Mouse (Mus musculus): Measurements from ENCODE around the gene Rabep2. TPM values are rescaled to one million over a fixed set of nuclear protein-coding genes. Genes with fewer than 3 reads are reported as not detected.

Gene Rabep2
- polyA plus RNA-seq (2012; rRNA removed): 35.6 and 37.0 TPM in 2 replicates

GRCm38 (mm10) chr7:126428631-126429502, at the start of gene Rabep2:
TSS of gene Rabep2 (plus strand) at chr7:126428759.

DNA sequence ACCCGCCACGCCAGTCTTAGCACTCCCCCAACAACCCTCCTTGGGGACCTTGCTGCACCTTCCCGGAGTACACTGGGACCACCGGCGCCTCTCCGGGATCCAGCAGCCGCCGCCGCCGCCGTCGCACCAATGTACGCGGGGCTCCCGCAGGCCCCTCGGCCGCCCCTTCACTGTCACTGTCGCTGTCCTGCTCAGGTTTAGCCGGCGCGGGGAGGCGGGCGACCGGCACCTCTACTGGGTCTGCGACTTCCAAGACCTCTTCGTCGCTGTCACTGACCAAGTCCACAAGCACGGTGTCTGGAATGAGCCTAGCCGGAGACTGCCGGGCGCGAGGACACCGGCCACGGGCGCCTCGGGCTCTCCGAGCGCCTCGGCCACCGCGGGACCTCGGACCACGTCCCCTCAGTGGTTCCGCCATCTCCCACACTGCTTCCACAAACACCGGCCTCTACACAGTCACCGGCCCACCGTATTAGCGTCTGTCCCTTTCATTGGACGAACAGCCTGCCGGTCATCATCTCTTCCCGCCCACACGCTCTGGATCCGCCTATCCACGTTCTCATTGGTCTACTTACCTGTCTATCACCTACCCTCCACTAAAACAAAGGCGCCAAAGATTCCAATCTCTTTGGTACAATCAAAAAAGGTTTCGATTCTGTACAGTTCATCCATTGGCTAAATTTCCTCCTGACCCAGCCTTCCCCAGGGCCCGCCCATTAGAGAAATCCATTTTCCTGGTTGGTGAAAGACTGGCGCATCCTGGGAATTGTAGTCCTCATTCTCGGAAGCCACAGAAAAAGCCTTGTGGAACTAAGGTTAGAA, 32.0 kb upstream of the Rabep2 start, which contains the start of gene Nfatc2ip:
TSS of gene Nfatc2ip (minus strand) at position 440 of the 822 bp plus-strand sequence.

DNA sequence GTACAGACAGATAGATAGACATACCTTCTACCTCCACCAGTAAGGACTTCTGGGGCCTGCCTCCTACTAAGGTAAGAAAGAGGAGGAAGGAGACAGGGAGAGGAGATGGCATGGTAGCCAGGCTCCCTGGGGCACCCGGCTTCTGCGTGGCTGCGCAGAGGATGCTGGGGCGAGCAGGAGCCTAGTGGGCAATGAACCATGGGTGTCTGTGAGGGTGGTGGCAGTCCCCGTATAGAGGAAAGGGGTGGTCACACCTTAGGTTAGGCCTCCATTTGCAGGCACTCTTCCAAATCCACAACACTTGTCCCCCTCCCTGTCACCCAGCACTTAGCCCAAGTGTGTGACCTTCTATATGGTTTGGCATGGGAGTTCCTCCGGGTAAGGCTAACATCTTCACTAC, 13.8 kb upstream of the Rabep2 start, which contains the start of gene Cd19:
TSS of gene Cd19 (minus strand) at position 165 of the 400 bp plus-strand sequence.

DNA sequence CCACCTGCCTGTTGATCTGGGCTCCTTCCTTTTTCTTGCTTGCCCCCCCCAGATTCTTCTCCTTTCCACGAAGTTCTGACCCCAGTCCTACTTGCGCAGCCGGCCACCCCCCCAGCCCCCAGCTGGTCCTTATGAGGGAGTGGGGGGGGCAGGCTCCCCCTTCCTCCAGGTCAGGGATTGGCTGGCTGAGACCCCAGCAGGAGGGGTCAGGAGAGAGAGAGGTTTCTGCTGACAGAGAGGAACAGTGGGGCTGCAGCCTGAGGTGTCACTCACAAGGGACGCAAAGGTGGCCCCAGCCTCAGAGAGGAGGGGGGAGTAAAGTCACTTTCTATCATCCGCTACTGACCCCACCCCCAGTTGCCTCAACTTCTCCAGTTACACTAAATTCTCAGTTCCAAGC, 34.4 kb downstream of the Rabep2 start, which contains the start of gene Atp2a1:
TSS of gene Atp2a1 (minus strand) at position 105 of the 400 bp plus-strand sequence.

DNA sequence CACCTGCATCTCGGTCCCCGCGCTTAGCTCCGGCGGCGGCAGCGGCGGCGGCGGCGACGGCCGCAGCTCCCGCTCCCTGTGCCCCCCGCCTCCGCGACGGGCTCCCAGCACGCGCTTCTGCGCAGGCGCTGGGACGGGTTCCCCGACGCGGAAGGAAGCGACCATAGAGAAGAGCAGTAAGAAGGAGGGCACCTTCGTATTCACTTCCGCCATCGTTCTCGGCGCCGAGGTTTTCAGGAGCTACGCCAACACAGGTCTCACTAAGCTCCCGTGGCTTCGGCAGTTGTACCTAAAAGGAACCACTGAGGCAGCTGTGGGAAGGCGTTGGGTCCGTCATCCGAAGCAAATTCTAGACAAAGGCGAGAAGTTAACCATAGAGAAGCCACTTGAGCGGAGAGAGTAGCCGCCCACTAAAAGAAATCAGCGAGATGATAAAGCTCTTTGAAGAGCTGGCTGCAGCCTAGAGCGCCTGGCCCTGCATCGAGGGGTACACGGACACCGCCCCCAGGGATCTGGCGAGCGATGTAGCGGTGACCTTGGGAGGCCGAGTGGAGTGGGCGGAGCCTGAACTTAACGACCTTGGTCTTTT, 46.5 kb downstream of the Rabep2 start, which contains the start of gene Sh2b1:
TSS of gene Sh2b1 (minus strand) at position 432 of the 589 bp plus-strand sequence.

GRCm38 (mm10) chr7:126487052-126487483, 58.5 kb downstream of the Rabep2 start, which contains the start of gene Tufm:
TSS of gene Tufm (plus strand) at chr7:126487361.

Other genes with a start within 250 kb of the Rabep2 start
- gene Xpo6, start 228.3 kb upstream of the Rabep2 start, polyA plus RNA-seq (2012; rRNA removed): 118 and 143 TPM in 2 replicates
- gene Sbk1, start 156.1 kb upstream of the Rabep2 start, polyA plus RNA-seq (2012; rRNA removed): 16.6 and 16.8 TPM in 2 replicates
- 5.2 and 7.9 TPM in 2 replicates for gene Lat, start 59.2 kb upstream of the Rabep2 start, polyA plus RNA-seq (2012; rRNA removed)
- 118 and 182 TPM in 2 replicates for gene Spns1, start 51.3 kb upstream of the Rabep2 start, polyA plus RNA-seq (2012; rRNA removed)
- gene Nfatc2ip, start 32.0 kb upstream of the Rabep2 start, polyA plus RNA-seq (2012; rRNA removed): 4.3 and 5.7 TPM in 2 replicates
- 3.8 and 5.0 TPM in 2 replicates for gene Cd19, start 13.9 kb upstream of the Rabep2 start, polyA plus RNA-seq (2012; rRNA removed)
- 0.32 TPM in 1 of 2 replicates, not detected in the other for gene Atp2a1, start 34.3 kb downstream of the Rabep2 start, polyA plus RNA-seq (2012; rRNA removed)
- 60.3 and 67.9 TPM in 2 replicates for gene Sh2b1, start 46.7 kb downstream of the Rabep2 start, polyA plus RNA-seq (2012; rRNA removed)
- 145 and 155 TPM in 2 replicates for gene Tufm, start 58.6 kb downstream of the Rabep2 start, polyA plus RNA-seq (2012; rRNA removed)
- 213 and 246 TPM in 2 replicates for gene Atxn2l, start 74.7 kb downstream of the Rabep2 start, polyA plus RNA-seq (2012; rRNA removed)
- gene Eif3c, start 137.7 kb downstream of the Rabep2 start, polyA plus RNA-seq (2012; rRNA removed): 88.8 and 109 TPM in 2 replicates
- gene Apobr, start 156.2 kb downstream of the Rabep2 start, polyA plus RNA-seq (2012; rRNA removed): 2.0 and 2.6 TPM in 2 replicates
- 87.2 and 116 TPM in 2 replicates for gene Cln3, start 157.1 kb downstream of the Rabep2 start, polyA plus RNA-seq (2012; rRNA removed)
- gene Il27, start 166.2 kb downstream of the Rabep2 start, polyA plus RNA-seq (2012; rRNA removed): 0.15 TPM in 1 of 2 replicates, not detected in the other
- gene Nupr1, start 202.1 kb downstream of the Rabep2 start, polyA plus RNA-seq (2012; rRNA removed): 137 and 141 TPM in 2 replicates
- gene Sgf29, start 220.6 kb downstream of the Rabep2 start, polyA plus RNA-seq (2012; rRNA removed): 61.1 and 76.7 TPM in 2 replicates
- gene Sult1a1, start 247.7 kb downstream of the Rabep2 start, polyA plus RNA-seq (2012; rRNA removed): 267 and 274 TPM in 2 replicates

Data from colon, adult 2 months (tissue).